Mouse (Mus musculus) heart, embryonic 15.5 days (tissue): ENCODE measurements at regions not wholly inside any gene's neighbourhood (a gene's known extent, or its start where the extent isn't known, plus 50 kb on each side); places are given as distances from the start of the nearest gene placed in this dataset.

Experiments
- ATAC-seq: fragments of 200-750 bp; cut with Nextera tagmentation; replicated peaks from 2 replicates; pipeline ENCODE4 v1.8.0; 2017; ENCODE audit warnings: low read depth, moderate TSS enrichment; ENCODE audit not compliant: insufficient number of reproducible peaks, insufficient read depth, low FRiP score
- H3K27ac ChIP-seq: fragments of 300-500 bp; sonication (generic); 2 replicates; pipeline ENCODE4 v1.5.1; 2015; ENCODE audit warnings: mild to moderate bottlenecking, inconsistent platforms
- H3K27me3 ChIP-seq: fragments of 300-500 bp; sonication (generic); 2 replicates; pipeline ENCODE4 v1.6.1; 2015; ENCODE audit warnings: inconsistent platforms
- H3K36me3 ChIP-seq: fragments of 300-500 bp; sonication (generic); 2 replicates; pipeline ENCODE4 v1.6.1; 2015; ENCODE audit warnings: mild to moderate bottlenecking, inconsistent platforms
- H3K4me1 ChIP-seq: fragments of 300-500 bp; sonication (generic); replicated peaks from 2 replicates; pipeline ENCODE4 v1.6.1; 2015; ENCODE audit warnings: inconsistent platforms
- H3K4me2 ChIP-seq: fragments of 300-500 bp; sonication (generic); 2 replicates; pipeline ENCODE4 v1.6.1; 2015; ENCODE audit warnings: inconsistent platforms, mild to moderate bottlenecking, moderate library complexity
- H3K4me3 ChIP-seq: fragments of 300-500 bp; sonication (generic); 2 replicates; pipeline ENCODE4 v1.5.1; 2015; ENCODE audit warnings: mild to moderate bottlenecking, inconsistent platforms
- H3K9ac ChIP-seq: fragments of 300-500 bp; sonication (generic); 2 replicates; pipeline ENCODE4 v1.6.1; 2015; ENCODE audit warnings: mild to moderate bottlenecking, inconsistent platforms
- H3K9me3 ChIP-seq: fragments of 300-500 bp; sonication (generic); replicated peaks from 2 replicates; pipeline ENCODE4 v1.6.1; 2016; ENCODE audit warnings: inconsistent platforms
- WGBS: fragments of 180-500 bp; shearing (Covaris S2); methylation state at CpG from one replicate; pipeline ENCODE4 v1.1.7; 2015; ENCODE audit warnings: mixed read lengths; 5-methylcytosine and 5-hydroxymethylcytosine counted together

- Histone ChIP-seq H3K4me3 (no peak overlapping the region), H3K4me2 (no peak overlapping the region), H3K27me3 (peaks cover 3% of the 10 kb centered on the region; the same call in 1 of the 2 replicates), H3K9ac (no peak overlapping the region), H3K4me1 (no peaks in the 10 kb centered on the region), H3K27ac (no peak overlapping the region), H3K36me3 (no peaks in the 10 kb centered on the region), H3K9me3 (no peaks in the 10 kb centered on the region)
- whole genome bisulfite sequencing, result 46% methylated on average over 5 of the region's 5 CpGs
- no peak for ATAC-seq
These were observed 53.2 kb downstream of the Gpr6 start for GRCm38 (mm10) chr10:41018888-41019287.

GRCm38 (mm10) chr10:41016547-41016946, 55.5 kb downstream of the Gpr6 start:
- ATAC-seq, result no peak
- WGBS, result 33% methylated on average over 7 of the region's 7 CpGs

GRCm38 (mm10) chr10:41015654-41016053, 56.4 kb downstream of the Gpr6 start:
- no peak overlapping the region for H3K4me3 ChIP-seq
- H3K4me2 ChIP-seq, result no peak overlapping the region
- no peaks in the 10 kb centered on the region for H3K36me3 ChIP-seq
- H3K9ac ChIP-seq, result no peak overlapping the region
- 30% methylated on average over 4 of the region's 4 CpGs for WGBS
- 0 out of 2 replicates have a peak, but pooled peaks cover 3% of the 10 kb centered on the region for H3K27me3 ChIP-seq
- H3K9me3 ChIP-seq, result no peaks in the 10 kb centered on the region
- no peak overlapping the region for H3K27ac ChIP-seq
- ATAC-seq, result no peak
- H3K4me1 ChIP-seq, result no peaks in the 10 kb centered on the region

More at GRCm38 (mm10) chr10:41016547-41016946, 55.5 kb downstream of the Gpr6 start:
- Histone ChIP-seq H3K4me2 (no peak overlapping the region), H3K9ac (no peak overlapping the region), H3K36me3 (no peaks in the 10 kb centered on the region), H3K4me3 (no peak overlapping the region), H3K9me3 (no peaks in the 10 kb centered on the region), H3K4me1 (no peaks in the 10 kb centered on the region), H3K27ac (no peak overlapping the region), H3K27me3 (peaks cover 3% of the 10 kb centered on the region; the same call in 1 of the 2 replicates)

- no peaks in the 10 kb centered on the region for H3K4me1 ChIP-seq
- no peak overlapping the region for H3K27ac ChIP-seq
- H3K27me3 ChIP-seq, result no peaks in the 10 kb centered on the region
- H3K4me2 ChIP-seq, result no peak overlapping the region
- no peak overlapping the region for H3K4me3 ChIP-seq
- H3K9me3 ChIP-seq, result no peaks in the 10 kb centered on the region
- no peak for ATAC-seq
- H3K9ac ChIP-seq, result no peak overlapping the region
- H3K36me3 ChIP-seq, result no peaks in the 10 kb centered on the region
- WGBS, result 84% methylated on average over 2 of the region's 2 CpGs
These were observed 61.5 kb downstream of the Gpr6 start for GRCm38 (mm10) chr10:41010585-41010984.

- Histone ChIP-seq H3K27me3 (no peaks in the 10 kb centered on the region), H3K4me2 (no peak overlapping the region)
- WGBS, result 65% methylated on average over 3 of the region's 3 CpGs
These were observed 64.2 kb downstream of the Gpr6 start for GRCm38 (mm10) chr10:41007866-41008265.

GRCm38 (mm10) chr10:41006634-41007033, 65.5 kb downstream of the Gpr6 start:
- no peak for ATAC-seq

More at GRCm38 (mm10) chr10:41007866-41008265, 64.2 kb downstream of the Gpr6 start:
- ATAC-seq, result no peak
- H3K27ac ChIP-seq, result no peak overlapping the region
- H3K4me3 ChIP-seq, result no peak overlapping the region
- H3K9ac ChIP-seq, result no peak overlapping the region
- H3K36me3 ChIP-seq, result no peaks in the 10 kb centered on the region
- H3K4me1 ChIP-seq, result no peaks in the 10 kb centered on the region
- H3K9me3 ChIP-seq, result no peaks in the 10 kb centered on the region

GRCm38 (mm10) chr10:41005776-41006175, 66.3 kb downstream of the Gpr6 start:
- H3K4me1 ChIP-seq, result no peaks in the 10 kb centered on the region
- no peak overlapping the region for H3K4me3 ChIP-seq
- no peak for ATAC-seq
- H3K9ac ChIP-seq, result no peak overlapping the region
- no peaks in the 10 kb centered on the region for H3K36me3 ChIP-seq
- 91% methylated on average over 9 of the region's 9 CpGs for WGBS
- H3K9me3 ChIP-seq, result no peaks in the 10 kb centered on the region
- no peaks in the 10 kb centered on the region for H3K27me3 ChIP-seq
- H3K27ac ChIP-seq, result no peak overlapping the region
- no peak overlapping the region for H3K4me2 ChIP-seq

More at GRCm38 (mm10) chr10:41006634-41007033, 65.5 kb downstream of the Gpr6 start:
- Histone ChIP-seq H3K4me1 (no peaks in the 10 kb centered on the region), H3K27me3 (no peaks in the 10 kb centered on the region), H3K27ac (no peak overlapping the region), H3K9ac (no peak overlapping the region), H3K36me3 (no peaks in the 10 kb centered on the region), H3K4me2 (no peak overlapping the region), H3K4me3 (no peak overlapping the region), H3K9me3 (no peaks in the 10 kb centered on the region)
- WGBS, result 66% methylated on average over 9 of the region's 9 CpGs

GRCm38 (mm10) chr10:41004753-41005152, 67.3 kb downstream of the Gpr6 start:
- no peak for ATAC-seq

GRCm38 (mm10) chr10:41004044-41004689, 67.9 kb downstream of the Gpr6 start:
- Histone ChIP-seq H3K9me3 (no peaks in the 10 kb centered on the region), H3K4me3 (no peak overlapping the region), H3K27ac (no peak overlapping the region), H3K4me1 (no peaks in the 10 kb centered on the region), H3K36me3 (no peaks in the 10 kb centered on the region), H3K9ac (no peak overlapping the region), H3K27me3 (no peaks in the 10 kb centered on the region), H3K4me2 (no peak overlapping the region)
- ATAC-seq, result 0 out of 2 replicates have a peak, but pooled peaks have one; percentile 53
- 28% methylated on average over 7 of the region's 7 CpGs for WGBS

More at GRCm38 (mm10) chr10:41004753-41005152, 67.3 kb downstream of the Gpr6 start:
- H3K27me3 ChIP-seq, result no peaks in the 10 kb centered on the region
- H3K4me2 ChIP-seq, result no peak overlapping the region
- no peaks in the 10 kb centered on the region for H3K9me3 ChIP-seq
- 59% methylated on average over 3 of the region's 3 CpGs for WGBS
- H3K4me3 ChIP-seq, result no peak overlapping the region
- no peaks in the 10 kb centered on the region for H3K36me3 ChIP-seq
- no peak overlapping the region for H3K27ac ChIP-seq
- no peak overlapping the region for H3K9ac ChIP-seq
- H3K4me1 ChIP-seq, result no peaks in the 10 kb centered on the region

- no peaks in the 10 kb centered on the region for H3K27me3 ChIP-seq
- H3K4me2 ChIP-seq, result no peak overlapping the region
- H3K36me3 ChIP-seq, result no peaks in the 10 kb centered on the region
- H3K4me1 ChIP-seq, result no peaks in the 10 kb centered on the region
- no peaks in the 10 kb centered on the region for H3K9me3 ChIP-seq
- no peak overlapping the region for H3K4me3 ChIP-seq
- H3K9ac ChIP-seq, result no peak overlapping the region
- no peak overlapping the region for H3K27ac ChIP-seq
- 69% methylated on average over 3 of the region's 3 CpGs for WGBS
- no peak for ATAC-seq
These were observed 68.9 kb downstream of the Gpr6 start for GRCm38 (mm10) chr10:41003197-41003596.

- ATAC-seq, result no peak
- no peak overlapping the region for H3K27ac ChIP-seq
- H3K9me3 ChIP-seq, result no peaks in the 10 kb centered on the region
- no peak overlapping the region for H3K4me2 ChIP-seq
- H3K4me1 ChIP-seq, result no peaks in the 10 kb centered on the region
- H3K36me3 ChIP-seq, result no peaks in the 10 kb centered on the region
- no peak overlapping the region for H3K9ac ChIP-seq
- no peak overlapping the region for H3K4me3 ChIP-seq
- no peaks in the 10 kb centered on the region for H3K27me3 ChIP-seq
- WGBS, result 89% methylated on average over 4 of the region's 4 CpGs
These were observed 71.1 kb downstream of the Gpr6 start for GRCm38 (mm10) chr10:41000965-41001364.

- no peak overlapping the region for H3K4me3 ChIP-seq
- no peaks in the 10 kb centered on the region for H3K27me3 ChIP-seq
- 73% methylated on average over 12 of the region's 12 CpGs for WGBS
- no peak overlapping the region for H3K9ac ChIP-seq
- H3K9me3 ChIP-seq, result no peaks in the 10 kb centered on the region
- no peak overlapping the region for H3K27ac ChIP-seq
- H3K36me3 ChIP-seq, result no peaks in the 10 kb centered on the region
- H3K4me1 ChIP-seq, result no peaks in the 10 kb centered on the region
- no peak overlapping the region for H3K4me2 ChIP-seq
- no peak for ATAC-seq
These were observed 72.6 kb downstream of the Gpr6 start for GRCm38 (mm10) chr10:40999486-40999885.
